Mouse (Mus musculus): ENCODE measurements around the gene Ensa. TPM values are rescaled to one million over a fixed set of nuclear protein-coding genes. Genes with fewer than 3 reads are reported as not detected.

The Ensa gene
- total RNA-seq (2023), result 106 TPM

DNA sequence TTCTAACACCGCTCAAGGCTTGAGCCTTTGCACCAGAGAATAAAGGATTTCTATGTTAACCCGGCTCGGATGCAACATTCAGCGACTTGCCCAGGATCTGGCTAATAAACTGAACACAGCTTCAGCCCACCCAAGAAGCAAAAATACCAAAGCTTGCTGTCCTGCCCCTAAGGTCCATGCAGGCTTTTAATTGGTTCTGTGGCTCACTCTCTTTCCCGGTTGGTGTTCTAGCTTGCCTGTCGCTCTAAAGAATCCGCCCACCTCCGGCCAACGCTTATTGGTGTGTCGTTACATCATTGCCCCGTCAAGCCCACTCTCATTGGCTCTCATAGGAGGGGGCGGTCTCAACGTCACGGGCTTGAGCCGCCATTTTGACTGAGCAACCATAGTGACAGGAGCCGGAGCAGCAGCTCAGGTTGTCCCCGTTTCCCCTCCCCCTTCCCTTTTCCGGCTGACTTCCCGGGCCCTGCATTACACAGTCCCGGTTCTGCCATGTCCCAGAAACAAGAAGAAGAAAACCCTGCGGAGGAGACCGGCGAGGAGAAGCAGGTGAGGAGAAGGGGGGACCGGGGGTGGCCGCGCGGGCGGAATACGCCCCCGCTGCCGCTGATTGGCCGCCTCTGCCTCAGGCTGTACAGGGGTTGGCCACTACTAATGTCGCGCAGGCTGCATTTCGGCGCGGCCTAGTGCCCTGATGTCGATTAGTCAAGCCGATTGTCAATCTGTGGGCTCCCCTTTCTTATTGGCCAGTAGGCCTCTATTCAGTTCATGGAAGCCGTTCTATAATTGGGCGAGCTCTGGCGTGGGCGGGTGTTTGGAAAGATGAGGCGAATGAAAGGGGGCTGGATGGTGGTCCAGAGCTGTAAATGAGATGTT is at the start of gene Ensa:
TSS of gene Ensa (plus strand) at position 366 of the 876 bp plus-strand sequence.

DNA sequence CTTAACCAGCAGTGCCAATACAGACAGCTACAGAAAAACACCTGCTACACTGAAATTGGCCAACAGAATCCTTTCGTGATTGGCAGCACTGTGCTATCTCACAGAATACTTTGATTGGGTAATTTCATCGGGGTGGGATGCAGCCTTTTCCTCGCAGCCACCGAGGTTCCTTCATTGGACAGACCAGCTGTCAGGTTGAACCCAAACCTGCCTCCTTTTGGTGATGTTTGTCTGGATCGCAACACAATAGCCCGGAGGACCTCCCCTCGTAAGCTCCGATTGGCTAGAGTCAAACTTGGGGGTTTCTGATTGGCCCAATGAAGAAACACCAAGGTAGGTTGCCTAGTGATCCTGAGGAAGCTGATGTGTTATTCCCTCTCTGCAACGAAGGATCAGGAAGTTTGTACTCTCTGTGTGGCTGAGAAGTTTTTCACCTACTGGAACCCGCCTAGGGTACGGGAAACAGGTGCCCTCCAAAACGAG is 36.1 kb upstream of the Ensa start, which contains the start of gene Golph3l:
TSS of gene Golph3l (plus strand) at position 331 of the 483 bp plus-strand sequence.

DNA sequence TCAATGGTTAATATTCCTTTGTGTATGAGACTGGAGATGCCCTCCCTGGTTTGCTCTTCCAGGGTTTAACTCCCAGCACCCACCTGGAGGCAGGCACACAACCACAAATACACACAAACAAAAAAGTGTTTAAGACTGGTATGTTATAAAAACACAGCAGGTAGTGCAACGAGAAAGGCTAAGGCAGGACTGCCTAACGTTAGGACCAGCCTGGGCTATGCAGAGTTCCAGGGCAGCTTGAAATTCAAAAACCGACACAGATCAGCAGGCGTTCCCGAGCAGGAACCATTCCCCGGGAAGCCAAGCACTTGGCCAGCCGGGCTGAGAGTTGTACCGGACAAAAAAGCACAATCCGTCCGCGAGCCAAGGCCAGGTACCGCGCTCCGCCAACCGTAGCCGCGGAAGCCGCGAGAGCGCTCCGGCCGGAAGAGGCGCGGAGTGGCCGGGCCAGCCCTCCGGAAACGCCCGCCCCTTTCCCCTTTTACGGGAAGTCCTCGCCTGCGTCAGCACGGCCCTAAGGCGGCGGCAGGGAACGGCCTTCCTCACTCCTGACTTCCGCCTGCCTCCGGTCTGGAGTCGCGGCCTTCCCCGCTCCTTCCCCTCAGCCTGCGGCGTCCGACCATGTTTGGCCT is 33.6 kb downstream of the Ensa start, which contains the start of gene Mcl1:
TSS of gene Mcl1 (plus strand) at position 553 of the 632 bp plus-strand sequence.

Other genes starting within 250 kb of the Ensa start
- gene 4930558C23Rik, start 222.2 kb upstream of the Ensa start, total RNA-seq (2023), result not detected
- 70.6 TPM for gene Arnt, start 190.6 kb upstream of the Ensa start, total RNA-seq (2023)
- gene Ctsk, start 125.7 kb upstream of the Ensa start, total RNA-seq (2023), result 1.9 TPM
- gene Ctss, start 98.2 kb upstream of the Ensa start, total RNA-seq (2023), result 89.0 TPM
- gene Hormad1, start 65.3 kb upstream of the Ensa start, total RNA-seq (2023), result not detected
- gene Golph3l, start 36.1 kb upstream of the Ensa start, total RNA-seq (2023), result 26.1 TPM
- 250 TPM for gene Mcl1, start 33.8 kb downstream of the Ensa start, total RNA-seq (2023)
- gene Adamtsl4, start 62.9 kb downstream of the Ensa start, total RNA-seq (2023), result 8.4 TPM
- 59.9 TPM for gene Ecm1, start 114.6 kb downstream of the Ensa start, total RNA-seq (2023)
- 102 TPM for gene Tars2, start 135.2 kb downstream of the Ensa start, total RNA-seq (2023)
- gene Rprd2, start 193.9 kb downstream of the Ensa start, total RNA-seq (2023), result 98.7 TPM
- 72.8 TPM for gene Prpf3, start 230.9 kb downstream of the Ensa start, total RNA-seq (2023)
- gene Mrps21, start 246.5 kb downstream of the Ensa start, total RNA-seq (2023), result 65.9 TPM